16 mouse cellular contexts compared by ENCODE assay signal in the genomic region with DNA sequence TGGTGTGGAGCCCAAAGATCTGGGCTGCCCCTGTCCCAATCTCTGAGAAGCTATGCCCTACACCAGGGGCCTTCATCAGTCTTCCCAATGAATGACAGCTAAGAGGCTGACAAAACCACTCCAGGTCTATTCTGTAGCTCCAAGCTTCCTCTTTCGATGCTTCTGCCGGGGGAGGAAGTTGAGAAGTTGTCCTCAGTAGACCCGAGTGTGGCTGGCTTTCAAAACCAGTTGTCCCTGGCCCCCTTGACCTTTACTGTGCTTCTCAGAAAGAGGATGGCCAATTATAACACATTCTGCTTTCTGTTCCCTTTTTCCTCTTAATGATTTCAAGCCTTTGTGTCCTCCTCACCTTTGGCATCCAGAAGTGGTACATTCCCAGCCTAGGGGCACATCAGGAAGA.
A peak's percentile ranks its signal among the peaks of the same experiment; 100 is the strongest.
DNase-seq lines count a peak whose midpoint lies in the region; ATAC-seq and TF ChIP-seq lines count a peak whose summit lies in the region.
"Had no signal": no experiment of that assay in that cellular context is flagged by ENCODE, and none has a peak within 500 bp of the region (broad histone marks: within the 10 kb centered on the region; RNA-seq: fewer than 3 reads in every experiment).

No protein-coding gene starts in this region.

- no peak for TF ChIP-seq CTCF in bone marrow, adult 2 months (IDR thresholded peaks at IDR 0.05; ENCODE audit: control insufficient read depth, insufficient read depth, low read length)

- H3K27me3 ChIP-seq in liver, embryonic 16.5 days (ENCODE audit: control insufficient read depth, insufficient read depth, low read depth, low read length): no peaks in the 10 kb centered on the region
- H3K27me3 ChIP-seq: intestine, embryonic 15.5 days had no signal

- no peak overlapping the region for H3K27ac ChIP-seq in liver, embryonic 16.5 days (ENCODE audit: low read length)
- H3K27ac ChIP-seq in bone marrow, adult 2 months (ENCODE audit: control insufficient read depth, insufficient read depth, low read depth, low read length, poor library complexity): 0 out of 2 replicates have a peak overlapping the region, but pooled peaks have one; percentile 11
- H3K27ac ChIP-seq: intestine, embryonic 15.5 days; left cerebral cortex, adult 2 months had no signal

- no peak overlapping the region for H3K4me3 ChIP-seq in liver, embryonic 16.5 days (ENCODE audit: low read depth, low read length)
- H3K4me3 ChIP-seq in bone marrow, adult 2 months (replicated peaks; ENCODE audit: control insufficient read depth, low read depth, low read length): no peak overlapping the region
- H3K4me3 ChIP-seq: heart, embryonic 12.5 days; intestine, embryonic 15.5 days; left cerebral cortex, adult 2 months had no signal

- no peak for DNase-seq in liver
- DNase-seq in B cell, adult 2 months: peak; percentile 42 to 49
- DNase-seq in cerebellum, postnatal 25 days: no peak
- no peak for DNase-seq in adrenal gland, postnatal 10 days
- DNase-seq in gastrocnemius, postnatal 10 days: no peak
- DNase-seq: adrenal gland, postnatal 14 days; cerebellum, postnatal 36 days; kidney, postnatal 14 days; right cerebral cortex, postnatal 25 days had no signal

- H3K4me1 ChIP-seq in liver, embryonic 16.5 days (ENCODE audit: control insufficient read depth, low read depth, low read length): no peaks in the 10 kb centered on the region
- H3K4me1 ChIP-seq in bone marrow, adult 2 months (ENCODE audit: control insufficient read depth, insufficient read depth, low read length): peaks cover 5% of the 10 kb centered on the region

- TF ChIP-seq POLR2A in bone marrow, adult 2 months (IDR thresholded peaks at IDR 0.05; ENCODE audit: borderline replicate concordance, control insufficient read depth, low read depth, low read length): no peak

- H3K9ac ChIP-seq in liver, embryonic 16.5 days (ENCODE audit: low read depth, low read length): no peak overlapping the region
- H3K9ac ChIP-seq: heart, embryonic 12.5 days; intestine, embryonic 15.5 days had no signal

- H3K4me2 ChIP-seq in liver, embryonic 16.5 days (ENCODE audit: low read depth, low read length): no peak overlapping the region
- H3K4me2 ChIP-seq: heart, embryonic 12.5 days; intestine, embryonic 15.5 days had no signal

- H3K36me3 ChIP-seq in liver, embryonic 16.5 days (ENCODE audit: control insufficient read depth, insufficient read depth): no peaks in the 10 kb centered on the region
- H3K36me3 ChIP-seq: heart, embryonic 12.5 days; intestine, embryonic 15.5 days had no signal

- ATAC-seq in liver, embryonic 16.5 days (ENCODE audit: low read depth): 0 out of 2 replicates have a peak, but pooled peaks have one; percentile 24
- peak; percentile 96 for ATAC-seq in megakaryocyte, adult 5-6 weeks (ENCODE audit: poor library complexity, severe bottlenecking)
- ATAC-seq: forebrain, embryonic 14.5 days; intestine, embryonic 15.5 days had no signal

- 15% methylated on average over 3 of the region's 3 CpGs for WGBS in liver, embryonic 16.5 days (ENCODE audit: insufficient replicate concordance)
- WGBS in bone marrow, adult 2 months: under 1% methylated on average over 3 of the region's 3 CpGs

- no peaks in the 10 kb centered on the region for H3K9me3 ChIP-seq in liver, embryonic 16.5 days (replicated peaks; ENCODE audit: control insufficient read depth, low read length)
- H3K9me3 ChIP-seq: intestine, embryonic 15.5 days had no signal

Comparison
In these comparisons a context has a peak if more than half of its experiments do, and no peak if none do; other contexts are left out.
1. DNase-seq: peak in B cell, adult 2 months (2 of 2); none in liver (single experiment), cerebellum, postnatal 25 days (0 of 2), adrenal gland, postnatal 10 days (single experiment) and gastrocnemius, postnatal 10 days (single experiment).